In the genomic region with DNA sequence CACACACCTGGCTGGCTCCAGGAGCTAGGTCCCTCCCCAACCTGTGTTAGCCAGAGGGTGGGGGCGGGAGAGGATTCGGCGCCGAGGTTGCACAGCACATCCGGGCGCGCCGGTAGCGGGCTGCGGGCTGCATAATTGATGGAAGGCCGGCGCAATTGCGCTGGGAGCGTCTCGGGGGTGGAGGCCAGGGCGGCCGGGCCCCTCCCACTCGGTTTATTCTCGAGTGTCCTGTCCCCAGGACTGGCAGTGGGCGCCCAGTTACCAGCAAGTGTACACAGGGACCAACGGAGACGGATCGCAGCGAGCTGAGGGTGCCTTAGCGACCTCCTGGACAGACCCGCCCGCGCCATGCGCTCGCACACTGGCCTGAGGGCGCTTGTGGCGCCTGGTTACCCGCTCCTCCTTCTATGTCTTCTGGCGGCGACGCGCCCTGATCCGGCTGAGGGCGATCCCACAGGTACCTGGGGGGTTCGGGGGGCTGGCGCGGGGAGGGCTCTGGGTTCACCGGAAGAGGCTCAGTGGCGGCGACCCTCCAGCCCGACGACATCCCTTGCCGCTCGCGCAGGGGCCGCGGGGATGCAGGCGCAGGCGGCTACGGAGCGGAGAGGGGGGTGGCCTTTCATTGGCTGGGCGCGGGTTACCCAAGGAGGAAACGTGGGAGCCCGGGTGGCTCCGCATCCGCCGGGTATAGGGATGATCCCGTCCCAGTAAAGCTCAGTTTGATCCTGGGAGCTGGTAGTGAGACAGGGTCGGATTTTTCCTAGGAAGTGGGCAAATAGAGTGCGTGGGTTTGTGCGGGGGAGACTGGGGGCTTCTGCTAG, we compare ENCODE assay signal across 8 mouse cellular contexts. TPM values are rescaled to one million over a fixed set of nuclear protein-coding genes. Genes with fewer than 3 reads are reported as not detected.
DNase-seq lines count a peak whose midpoint lies in the region; ATAC-seq lines count a peak whose summit lies in the region.

TSS of gene Gm17509 (minus strand) at position 575 of the 821 bp plus-strand sequence.

- H3K27me3 ChIP-seq in kidney, embryonic 14.5 days (ENCODE audit: control insufficient read depth, insufficient read depth, low read length): peaks cover 8% of the 10 kb centered on the region; the same call in 1 of the 2 replicates
- H3K27me3 ChIP-seq in limb, embryonic 15.5 days: peaks cover 7% of the 10 kb centered on the region
- H3K27me3 ChIP-seq in midbrain, embryonic 14.5 days (ENCODE audit: control insufficient read depth, insufficient read depth, low read length): no peaks in the 10 kb centered on the region; the same call in 1 of the 2 replicates

- H3K9ac ChIP-seq in kidney, embryonic 14.5 days (ENCODE audit: low read depth, low read length): peak within 1 kb of the TSS; percentile 73
- peak within 1 kb of the TSS; percentile 45 for H3K9ac ChIP-seq in limb, embryonic 15.5 days
- peak within 1 kb of the TSS; percentile 88 for H3K9ac ChIP-seq in midbrain, embryonic 14.5 days (replicated peaks; ENCODE audit: low read length)

- H3K4me1 ChIP-seq in kidney, embryonic 14.5 days (ENCODE audit: control insufficient read depth, insufficient read depth, low read length): 0 out of 2 replicates have a peak, but pooled peaks cover 3% of the 10 kb centered on the region
- H3K4me1 ChIP-seq in limb, embryonic 15.5 days: peaks cover 18% of the 10 kb centered on the region
- peaks cover 12% of the 10 kb centered on the region for H3K4me1 ChIP-seq in midbrain, embryonic 14.5 days (ENCODE audit: control insufficient read depth, insufficient read depth, low read length)

- under 1% methylated on average over 60 of the region's 67 CpGs for WGBS in kidney, embryonic 14.5 days
- under 1% methylated on average over 66 of the region's 67 CpGs for WGBS in limb, embryonic 15.5 days
- WGBS in midbrain, embryonic 14.5 days: under 1% methylated on average over 67 of the region's 67 CpGs

- no peaks in the 10 kb centered on the region for H3K36me3 ChIP-seq in kidney, embryonic 14.5 days (ENCODE audit: control insufficient read depth, insufficient read depth, low read length)
- no peaks in the 10 kb centered on the region for H3K36me3 ChIP-seq in limb, embryonic 15.5 days
- no peaks in the 10 kb centered on the region for H3K36me3 ChIP-seq in midbrain, embryonic 14.5 days (ENCODE audit: control insufficient read depth, insufficient read depth, low read length)

- peak; percentile 87 for ATAC-seq in kidney, embryonic 14.5 days (ENCODE audit: low FRiP score, low TSS enrichment)
- ATAC-seq in limb, embryonic 15.5 days (ENCODE audit: insufficient number of reproducible peaks, low FRiP score, low TSS enrichment, low read depth): peak; percentile 64; the same call in 1 of the 2 replicates
- peak; percentile 90 for ATAC-seq in midbrain, embryonic 14.5 days (ENCODE audit: low FRiP score, low TSS enrichment)

- H3K4me3 ChIP-seq in kidney, embryonic 14.5 days (ENCODE audit: low read length): peak within 1 kb of the TSS; percentile 58
- peak within 1 kb of the TSS; percentile 63 for H3K4me3 ChIP-seq in limb, embryonic 15.5 days
- peak within 1 kb of the TSS; percentile 73 for H3K4me3 ChIP-seq in midbrain, embryonic 14.5 days (replicated peaks; ENCODE audit: low read depth, low read length)

- H3K9me3 ChIP-seq in kidney, embryonic 14.5 days (ENCODE audit: control insufficient read depth, low read length): no peaks in the 10 kb centered on the region
- H3K9me3 ChIP-seq in limb, embryonic 15.5 days: no peaks in the 10 kb centered on the region
- no peaks in the 10 kb centered on the region for H3K9me3 ChIP-seq in midbrain, embryonic 14.5 days (ENCODE audit: control insufficient read depth, low read length)

- H3K27ac ChIP-seq in kidney, embryonic 14.5 days (ENCODE audit: low read depth, low read length): peak within 1 kb of the TSS; percentile 57
- H3K27ac ChIP-seq in limb, embryonic 15.5 days: no peak within 1 kb of the TSS
- peak within 1 kb of the TSS; percentile 77 for H3K27ac ChIP-seq in midbrain, embryonic 14.5 days (replicated peaks; ENCODE audit: low read depth, low read length)

- peak within 1 kb of the TSS; percentile 94 for H3K4me2 ChIP-seq in kidney, embryonic 14.5 days (replicated peaks; ENCODE audit: low read depth, low read length)
- H3K4me2 ChIP-seq in limb, embryonic 15.5 days: peak within 1 kb of the TSS; percentile 98
- peak within 1 kb of the TSS; percentile 76 for H3K4me2 ChIP-seq in midbrain, embryonic 14.5 days (ENCODE audit: low read length)

- peak; percentile 56 to 61 for DNase-seq in spleen, adult 18-20 months
- DNase-seq in spleen, adult 12 weeks (ENCODE audit: low spot score): no peak
- DNase-seq in embryo, embryonic 10 days (ENCODE audit: low spot score): peak; percentile 82
- DNase-seq in heart, adult 8-10 months (ENCODE audit: low spot score): peak; percentile 6
- DNase-seq in midbrain, embryonic 14.5 days: peak; percentile 86
- peak; percentile 31 to 32 for DNase-seq in spleen, postnatal 14 days (ENCODE audit: low spot score in 2 of 2)

RNA-seq across cellular contexts. Expression of gene Gm17509, which starts in this region (rescaled TPM):
- total RNA-seq in heart, adult 8-10 months (2022): not detected
- 0.09 and 0.38 TPM in 2 replicates for polyA plus RNA-seq in kidney, embryonic 14.5 days (2014; fragmentation: Nextera tagmentation; extraction: Ambion mirVana)
- polyA plus RNA-seq in limb, embryonic 15.5 days (2015; fragmentation: Nextera tagmentation; extraction: Ambion mirVana): 0.09 TPM in 1 of 2 replicates, not detected in the other
- polyA plus RNA-seq in midbrain, embryonic 14.5 days (2014; fragmentation: Nextera tagmentation; extraction: Ambion mirVana): 0.20 and 0.55 TPM in 2 replicates

Comparison
In these comparisons a context has a peak if more than half of its experiments do, and no peak if none do; other contexts are left out.
1. Peak in DNase-seq in heart, adult 8-10 months; RNA of the gene not detected or under 1 TPM.
2. Peak in ATAC-seq, H3K4me3 ChIP-seq, H3K27ac ChIP-seq, H3K9ac ChIP-seq and H3K4me2 ChIP-seq in kidney, embryonic 14.5 days; RNA of the gene not detected or under 1 TPM.
3. Peak in ATAC-seq, H3K4me3 ChIP-seq, H3K9ac ChIP-seq and H3K4me2 ChIP-seq in limb, embryonic 15.5 days; RNA of the gene not detected or under 1 TPM.
4. Peak in DNase-seq, ATAC-seq, H3K4me3 ChIP-seq, H3K27ac ChIP-seq, H3K9ac ChIP-seq and H3K4me2 ChIP-seq in midbrain, embryonic 14.5 days; RNA of the gene not detected or under 1 TPM.